Mouse (Mus musculus) intestine, postnatal 0 days (tissue): ENCODE measurements at regions not wholly inside any gene's neighbourhood (a gene's known extent, or its start where the extent isn't known, plus 50 kb on each side); places are given as distances from the start of the nearest gene placed in this dataset.

ENCODE experiments used
- ATAC-seq: fragments of 200-750 bp; cut with Nextera tagmentation; 2 replicates; pipeline ENCODE4 v1.8.0; 2017; ENCODE audit warnings: mild to moderate bottlenecking, moderate TSS enrichment, moderate library complexity
- H3K27ac ChIP-seq: fragments of 300-500 bp; sonication (generic); 2 replicates; pipeline ENCODE4 v1.5.1; 2014; ENCODE audit warnings: mild to moderate bottlenecking, low read depth, low read length, moderate library complexity
- H3K27me3 ChIP-seq: fragments of 300-500 bp; sonication (generic); replicated peaks from 2 replicates; pipeline ENCODE4 v1.6.1; 2014; ENCODE audit warnings: low read length, mixed read lengths; ENCODE audit not compliant: control insufficient read depth, insufficient read depth
- H3K36me3 ChIP-seq: fragments of 300-500 bp; sonication (generic); 2 replicates; pipeline ENCODE4 v1.6.1; 2014; ENCODE audit warnings: mild to moderate bottlenecking, moderate library complexity; ENCODE audit not compliant: control insufficient read depth, insufficient read depth
- H3K4me1 ChIP-seq: fragments of 300-500 bp; sonication (generic); replicated peaks from 2 replicates; pipeline ENCODE4 v1.6.1; 2014; ENCODE audit warnings: antibody characterized with exemption, low read length, mixed read lengths; ENCODE audit not compliant: control insufficient read depth, insufficient read depth
- H3K4me2 ChIP-seq: fragments of 300-500 bp; sonication (generic); replicated peaks from 2 replicates; pipeline ENCODE4 v1.6.1; 2014; ENCODE audit warnings: low read depth, mild to moderate bottlenecking, moderate library complexity
- H3K4me3 ChIP-seq: fragments of 300-500 bp; sonication (generic); 2 replicates; pipeline ENCODE4 v1.5.1; 2014; ENCODE audit warnings: low read depth, low read length
- H3K9ac ChIP-seq: fragments of 300-500 bp; sonication (generic); 2 replicates; pipeline ENCODE4 v1.6.1; 2014; ENCODE audit warnings: mild to moderate bottlenecking, low read depth, low read length
- H3K9me3 ChIP-seq: fragments of 300-500 bp; sonication (generic); 2 replicates; pipeline ENCODE4 v1.6.1; 2016; ENCODE audit warnings: mixed run types; ENCODE audit not compliant: control insufficient read depth
- CTCF ChIP-seq: sonication (generic); IDR thresholded peaks from 2 replicates; pipeline ENCODE4 v1.5.1; 2016; ENCODE audit warnings: low read depth, mild to moderate bottlenecking, control low read depth, antibody characterized with exemption, moderate library complexity
- WGBS: fragments of 180-500 bp; shearing (Covaris S2); extraction: QIAGEN DNeasy Blood & Tissue Kit; methylation state at CpG from one replicate; pipeline ENCODE4 v1.1.7; 2014; 5-methylcytosine and 5-hydroxymethylcytosine counted together

DNA sequence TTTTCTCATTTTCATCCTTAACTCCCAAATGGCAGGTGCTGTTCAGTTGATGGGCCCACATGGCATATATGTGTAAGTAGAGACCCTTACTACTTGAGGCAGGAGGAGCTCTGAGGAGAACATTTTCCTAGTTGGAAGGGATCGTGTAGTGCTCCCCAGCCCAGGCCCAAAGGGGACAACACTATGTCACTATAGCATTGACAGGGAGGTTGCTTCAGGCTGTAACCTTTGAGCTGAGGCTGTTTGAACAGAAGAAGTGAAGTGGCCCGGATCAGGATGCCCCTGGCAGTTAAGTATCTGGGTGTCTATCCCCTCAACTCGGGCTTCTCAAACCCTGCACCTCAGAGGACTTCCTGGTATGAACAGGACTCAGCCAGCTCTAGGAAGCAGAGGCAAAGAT is 79.5 kb upstream of the Msx1 start:
- no peaks in the 10 kb centered on the region for H3K4me1 ChIP-seq
- no peak overlapping the region for H3K27ac ChIP-seq
- no peak overlapping the region for H3K4me2 ChIP-seq
- WGBS: 74% methylated on average over 3 of the region's 3 CpGs
- no peaks in the 10 kb centered on the region for H3K9me3 ChIP-seq
- TF ChIP-seq CTCF: no peak
- no peak overlapping the region for H3K4me3 ChIP-seq
- ATAC-seq: no peak
- no peaks in the 10 kb centered on the region for H3K36me3 ChIP-seq
- H3K9ac ChIP-seq: no peak overlapping the region
- peaks cover 26% of the 10 kb centered on the region for H3K27me3 ChIP-seq

DNA sequence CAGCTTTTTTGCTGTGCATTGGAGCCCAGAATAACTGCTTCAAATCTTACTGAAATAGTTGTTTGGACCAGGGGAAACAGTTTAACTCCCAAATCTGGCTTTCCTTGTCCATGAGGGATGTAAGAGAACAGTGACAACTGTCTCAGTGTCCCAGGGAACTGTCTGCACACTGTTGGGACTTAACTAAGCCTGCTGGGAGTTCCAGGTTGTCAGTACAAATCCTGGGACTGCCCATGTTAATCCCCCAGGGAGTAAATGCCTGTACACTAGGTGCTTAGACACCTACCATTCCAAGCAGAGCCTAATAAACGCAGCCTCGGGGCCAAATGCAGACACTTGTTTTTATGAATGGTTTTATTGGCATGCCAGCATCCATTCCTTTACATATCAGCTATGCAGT is 78.4 kb upstream of the Msx1 start:
- H3K36me3 ChIP-seq: no peaks in the 10 kb centered on the region
- TF ChIP-seq CTCF: no peak
- no peak for ATAC-seq
- H3K27me3 ChIP-seq: peaks cover 26% of the 10 kb centered on the region
- H3K4me1 ChIP-seq: no peaks in the 10 kb centered on the region
- H3K9ac ChIP-seq: no peak overlapping the region
- H3K4me2 ChIP-seq: no peak overlapping the region
- no peak overlapping the region for H3K4me3 ChIP-seq
- no peak overlapping the region for H3K27ac ChIP-seq
- H3K9me3 ChIP-seq: no peaks in the 10 kb centered on the region
- 54% methylated on average over 2 of the region's 2 CpGs for WGBS

DNA sequence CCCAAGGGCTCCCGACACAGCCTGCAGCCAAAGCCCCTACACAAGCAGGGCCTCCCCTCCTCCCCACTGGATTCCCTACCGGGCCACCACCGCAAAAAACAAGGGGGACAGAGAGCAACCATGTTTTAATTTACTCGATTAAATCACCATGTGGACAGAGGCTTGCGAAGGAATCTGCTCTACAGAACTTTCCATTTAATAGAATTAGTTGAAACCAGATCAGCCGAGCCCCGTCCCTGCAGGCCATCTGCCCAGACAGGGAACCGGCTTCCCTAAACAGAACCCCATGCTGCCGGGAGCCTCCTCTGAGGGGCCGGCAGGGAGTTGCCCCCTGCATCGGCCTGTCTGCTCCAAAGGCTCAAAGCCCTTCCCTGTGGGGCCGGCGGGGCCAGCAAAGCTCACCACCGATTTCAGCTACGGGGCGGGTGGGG is 77.5 kb upstream of the Msx1 start:
- no peak for TF ChIP-seq CTCF
- no peaks in the 10 kb centered on the region for H3K36me3 ChIP-seq
- H3K9ac ChIP-seq: no peak overlapping the region
- no peaks in the 10 kb centered on the region for H3K4me1 ChIP-seq
- H3K27ac ChIP-seq: no peak overlapping the region
- no peak for ATAC-seq
- H3K4me2 ChIP-seq: peak overlapping the region; percentile 38
- 0 out of 2 replicates have a peak overlapping the region, but pooled peaks have one; percentile 0 for H3K4me3 ChIP-seq
- peaks cover 26% of the 10 kb centered on the region for H3K27me3 ChIP-seq
- 2% methylated on average over 16 of the region's 16 CpGs for WGBS
- no peaks in the 10 kb centered on the region for H3K9me3 ChIP-seq

DNA sequence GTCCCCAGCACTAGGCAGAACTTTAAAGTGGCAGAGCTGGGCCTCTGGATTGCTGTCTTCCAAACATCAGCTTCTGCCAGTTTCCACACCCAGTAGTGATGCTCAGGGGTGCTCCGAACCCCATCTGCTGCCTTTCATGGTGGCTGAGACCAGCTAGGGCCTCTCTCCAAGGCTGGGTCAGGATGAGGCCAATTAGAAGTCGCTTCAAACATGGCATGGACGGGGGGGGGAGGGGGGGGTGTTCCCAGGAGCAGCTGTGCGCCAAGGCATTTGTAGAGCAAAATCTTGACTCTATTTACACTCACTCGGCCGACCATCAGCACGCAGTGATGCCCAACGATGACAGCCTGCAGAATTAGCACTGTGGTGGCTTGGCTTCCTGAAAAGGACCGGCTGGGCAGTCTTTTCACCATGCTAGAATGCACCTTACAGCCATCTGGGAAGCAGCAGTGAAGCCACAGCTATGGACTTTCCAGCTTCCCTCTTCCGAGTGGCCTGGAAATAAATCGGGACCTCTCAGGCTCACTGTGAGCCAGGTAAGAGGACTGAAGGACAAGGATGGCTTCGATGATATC is 73.7 kb upstream of the Msx1 start:
- Histone ChIP-seq H3K4me2 (no peak overlapping the region), H3K4me3 (no peak overlapping the region), H3K36me3 (no peaks in the 10 kb centered on the region), H3K27me3 (peaks cover 44% of the 10 kb centered on the region), H3K4me1 (no peaks in the 10 kb centered on the region), H3K27ac (no peak overlapping the region), H3K9me3 (no peaks in the 10 kb centered on the region), H3K9ac (no peak overlapping the region)
- no peak for ATAC-seq
- no peak for TF ChIP-seq CTCF
- WGBS: 78% methylated on average over 12 of the region's 12 CpGs

DNA sequence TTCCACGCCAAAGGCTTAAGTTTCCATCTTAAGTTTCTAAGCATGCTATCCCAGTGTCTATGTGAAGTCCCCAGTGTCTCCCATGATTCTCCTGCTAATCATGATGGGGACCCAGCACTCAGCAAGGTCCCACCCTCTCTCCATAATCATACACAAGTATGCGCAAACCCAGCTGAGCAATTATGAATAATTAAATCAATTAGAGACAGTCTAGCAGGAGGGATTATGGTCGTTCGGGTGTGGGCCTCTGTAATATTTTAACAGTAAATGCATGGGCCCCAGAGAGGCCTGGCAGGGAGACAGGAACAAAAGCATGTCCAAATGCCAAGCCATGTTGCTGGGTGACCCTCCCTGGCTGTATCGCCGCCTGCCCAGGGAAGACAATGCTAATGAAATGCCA is 73.1 kb upstream of the Msx1 start:
- no peak for ATAC-seq
- Histone ChIP-seq H3K4me3 (no peak overlapping the region), H3K9me3 (no peaks in the 10 kb centered on the region), H3K27ac (no peak overlapping the region), H3K36me3 (no peaks in the 10 kb centered on the region), H3K4me1 (no peaks in the 10 kb centered on the region), H3K9ac (no peak overlapping the region), H3K27me3 (peaks cover 47% of the 10 kb centered on the region), H3K4me2 (no peak overlapping the region)
- TF ChIP-seq CTCF: no peak
- 73% methylated on average over 6 of the region's 6 CpGs for WGBS

DNA sequence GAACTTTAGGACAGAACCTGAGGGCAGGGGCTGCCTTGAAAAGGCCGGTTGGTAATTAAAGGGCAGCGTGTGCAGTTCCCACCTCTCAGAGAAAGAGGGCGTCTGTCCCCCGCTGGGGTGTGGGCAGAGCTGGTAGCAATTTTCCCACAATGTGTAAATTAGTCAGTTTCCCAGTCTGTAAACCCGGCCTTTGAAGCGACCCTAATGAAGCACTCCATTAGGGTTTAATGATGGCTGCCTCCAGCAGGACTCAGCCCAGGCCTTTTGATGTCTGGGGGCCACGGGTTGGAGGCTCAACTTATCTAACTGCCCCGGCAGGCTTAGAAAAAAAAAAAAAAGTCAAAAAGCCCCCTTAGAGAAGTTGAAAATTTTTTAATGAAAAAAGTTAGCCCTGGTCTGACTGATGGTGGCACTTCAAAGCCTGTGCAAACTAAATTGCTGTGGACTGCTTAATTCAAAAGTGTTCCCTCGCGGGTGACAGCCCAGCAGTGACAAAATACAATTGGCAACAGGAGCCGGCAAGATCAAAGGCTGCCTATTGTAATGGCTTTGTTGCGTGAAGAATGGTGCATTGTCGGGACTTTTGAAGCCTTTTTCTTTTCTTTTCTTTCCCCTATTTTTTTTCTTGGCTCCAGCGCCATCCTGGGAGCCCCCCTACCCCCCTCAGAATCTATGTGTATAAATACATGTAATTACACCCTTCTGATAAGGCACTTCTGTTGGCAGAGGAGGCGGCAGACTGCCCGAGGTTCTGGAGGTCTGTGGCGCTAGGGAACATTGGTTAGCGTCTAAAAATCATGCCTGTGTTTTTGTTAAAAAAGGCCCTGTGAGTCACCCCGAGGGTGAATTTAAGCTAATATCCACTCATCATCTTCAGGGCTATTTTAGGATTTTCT is 71.3 kb upstream of the Msx1 start:
- no peaks in the 10 kb centered on the region for H3K36me3 ChIP-seq
- ATAC-seq: no peak
- H3K4me3 ChIP-seq: no peak overlapping the region
- no peaks in the 10 kb centered on the region for H3K4me1 ChIP-seq
- H3K27me3 ChIP-seq: peaks cover 38% of the 10 kb centered on the region
- no peak overlapping the region for H3K9ac ChIP-seq
- TF ChIP-seq CTCF: peak; percentile 23; the same call in 1 of the 2 replicates
- 16% methylated on average over 19 of the region's 19 CpGs for whole genome bisulfite sequencing
- H3K9me3 ChIP-seq: no peaks in the 10 kb centered on the region
- H3K4me2 ChIP-seq: no peak overlapping the region
- H3K27ac ChIP-seq: no peak overlapping the region
